ENCODE assay signal across 13 mouse cellular contexts in the genomic region with DNA sequence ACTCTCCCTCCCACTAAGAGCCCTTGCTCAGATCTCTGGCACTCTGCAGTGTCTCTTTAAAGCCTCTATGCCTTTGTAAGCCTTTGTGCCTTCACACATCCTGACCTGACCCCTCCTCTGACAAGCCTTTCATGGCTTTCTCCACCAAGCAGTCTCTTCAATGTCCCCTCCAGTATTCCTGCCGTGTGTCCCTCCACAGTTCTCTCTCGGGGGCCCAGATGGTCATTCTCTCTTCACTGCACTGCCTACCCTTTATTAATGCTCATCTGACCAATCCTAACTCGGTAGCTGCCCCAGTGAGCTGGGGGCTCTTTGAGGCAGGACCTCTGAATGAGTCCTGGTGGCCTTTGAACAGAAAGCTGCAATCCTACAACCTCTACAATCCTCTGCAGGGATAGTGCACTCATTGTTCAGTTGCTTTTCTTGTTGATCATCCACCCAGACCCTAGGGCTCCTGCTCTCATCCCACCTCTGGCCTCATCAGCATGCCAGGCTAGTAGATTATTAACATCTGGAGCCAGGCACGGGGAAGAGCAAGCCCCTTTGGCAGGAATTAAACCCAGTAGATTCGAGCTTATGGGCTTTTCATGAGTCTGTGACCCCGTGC.
DNase-seq lines count a peak whose midpoint lies in the region; ATAC-seq and TF ChIP-seq lines count a peak whose summit lies in the region.
"Had no signal": no experiment of that assay in that cellular context is flagged by ENCODE, and none has a peak within 500 bp of the region (broad histone marks: within the 10 kb centered on the region; RNA-seq: fewer than 3 reads in every experiment).

No protein-coding gene starts in this region.

- intact Hi-C loops in gastrocnemius, postnatal 14 days (cut with DNase I; ENCODE audit: low total_unique reads): loop anchor here (5.0 kb wide), 1 partner anchor 36 kb away; no protein-coding TSS in a partner anchor

- peak overlapping the region; percentile 97 for H3K27ac ChIP-seq in heart, embryonic 13.5 days (replicated peaks)
- H3K27ac ChIP-seq in hindbrain, embryonic 12.5 days: peak overlapping the region; percentile 74

- POLR2A ChIA-PET in Patski (lab: Charles Lee): interaction anchor here (1.7 kb wide), 1 partner anchor 60 kb away, joined by 6 read pairs; the partner anchor contains the start of gene Spsb4

- no peaks in the 10 kb centered on the region for H3K9me3 ChIP-seq in heart, embryonic 13.5 days
- no peaks in the 10 kb centered on the region for H3K9me3 ChIP-seq in hindbrain, embryonic 12.5 days (replicated peaks)

- H3K27me3 ChIP-seq in heart, embryonic 13.5 days (replicated peaks): no peaks in the 10 kb centered on the region
- no peaks in the 10 kb centered on the region for H3K27me3 ChIP-seq in Patski
- no peaks in the 10 kb centered on the region for H3K27me3 ChIP-seq in hindbrain, embryonic 12.5 days

- DNase-seq in heart, adult 9 months (ENCODE audit: low spot score in 2 of 2): no peak
- no peak for DNase-seq in Patski (ENCODE audit: low read depth, low spot score)
- peak; percentile 63 for DNase-seq in kidney, postnatal 10 days
- no peak for DNase-seq in gastrocnemius, postnatal 14 days
- DNase-seq in lung, adult 18-20 months: no peak
- no peak for DNase-seq in spleen, postnatal 14 days (ENCODE audit: low spot score in 2 of 2)
- DNase-seq: adrenal gland, postnatal 10 days; cerebellum, adult 18-20 months; layer of hippocampus, adult 9-11 months; liver; lung, postnatal 4 days had no signal

- CTCF ChIA-PET in Patski (lab: Charles Lee): interaction anchor here (0.9 to 1.2 kb wide), 3 partner anchors 42 to 111 kb away, joined by 3 to 4 read pairs (median 3); partner anchors contain the start of gene Spsb4

- H3K36me3 ChIP-seq in heart, embryonic 13.5 days: no peaks in the 10 kb centered on the region
- no peaks in the 10 kb centered on the region for H3K36me3 ChIP-seq in hindbrain, embryonic 12.5 days

- H3K9ac ChIP-seq in heart, embryonic 13.5 days: peak overlapping the region; percentile 41
- 0 out of 2 replicates have a peak overlapping the region, but pooled peaks have one; percentile 45 for H3K9ac ChIP-seq in hindbrain, embryonic 12.5 days

- no peak overlapping the region for H3K4me3 ChIP-seq in heart, embryonic 13.5 days
- H3K4me3 ChIP-seq in hindbrain, embryonic 12.5 days: no peak overlapping the region

- TF ChIP-seq CTCF in Patski (IDR thresholded peaks at IDR 0.05): no peak

- ATAC-seq in heart, embryonic 13.5 days (ENCODE audit: extremely low read depth, insufficient number of reproducible peaks, low FRiP score, low TSS enrichment): no peak
- ATAC-seq in Patski: peak; percentile 38
- ATAC-seq in hindbrain, embryonic 12.5 days (ENCODE audit: low FRiP score): no peak

- in situ Hi-C loops in Patski (cut with MboI; ENCODE audit: low pct_unique_long_range_greater_than_20kb): loop anchor here (25.0 kb wide), 1 partner anchor 1329 kb away; the partner anchor contains the start of gene Nmnat3

- peaks cover 94% of the 10 kb centered on the region for H3K4me1 ChIP-seq in heart, embryonic 13.5 days
- H3K4me1 ChIP-seq in hindbrain, embryonic 12.5 days: peaks cover 77% of the 10 kb centered on the region

- H3K4me2 ChIP-seq in heart, embryonic 13.5 days: no peak overlapping the region
- no peak overlapping the region for H3K4me2 ChIP-seq in hindbrain, embryonic 12.5 days (replicated peaks)

- WGBS in heart, embryonic 13.5 days: 44% methylated on average over 6 of the region's 6 CpGs
- 7% methylated on average over 6 of the region's 6 CpGs for WGBS in hindbrain, embryonic 12.5 days
